ENCODE assay signal across 31 mouse cellular contexts in the genomic region with DNA sequence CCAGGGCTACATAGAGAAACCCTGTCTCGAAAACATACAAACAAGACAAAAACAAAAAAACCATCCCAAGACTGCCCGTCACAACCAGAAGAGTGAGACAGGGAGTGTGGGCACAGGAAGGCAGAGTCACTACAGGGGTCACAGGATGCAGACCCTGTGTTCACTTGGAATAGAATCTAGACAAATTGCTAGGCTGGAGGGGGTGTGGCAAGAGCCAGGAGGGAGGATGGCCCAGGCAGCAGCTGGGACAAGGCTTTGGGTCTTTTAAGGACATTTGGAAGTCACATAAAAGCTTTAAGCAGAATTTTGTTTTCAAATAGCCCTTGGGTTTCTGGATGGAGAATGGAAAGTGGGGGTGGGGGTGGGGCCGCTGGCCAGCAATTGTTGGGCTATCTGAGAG. TPM values are rescaled to one million over a fixed set of nuclear protein-coding genes. Genes with fewer than 3 reads are reported as not detected.
A peak's percentile ranks its signal among the peaks of the same experiment; 100 is the strongest.
DNase-seq lines count a peak whose midpoint lies in the region; ATAC-seq and TF ChIP-seq lines count a peak whose summit lies in the region.
"Had no signal": no experiment of that assay in that cellular context is flagged by ENCODE, and none has a peak within 500 bp of the region (broad histone marks: within the 10 kb centered on the region; RNA-seq: fewer than 3 reads in every experiment).

No protein-coding gene starts in this region.

- ATAC-seq in heart, embryonic 11.5 days (replicated peaks; ENCODE audit: insufficient number of reproducible peaks, low FRiP score, low TSS enrichment) = no peak
- no peak for ATAC-seq in lung, embryonic 14.5 days (ENCODE audit: insufficient read depth)
- ATAC-seq in limb, embryonic 15.5 days (ENCODE audit: insufficient number of reproducible peaks, low FRiP score, low TSS enrichment, low read depth) = no peak
- ATAC-seq: CD4-positive, CD25-positive, alpha-beta regulatory T cell, adult 4 months; forebrain, embryonic 16.5 days; hindbrain, embryonic 16.5 days; intestine, embryonic 16.5 days; lung, postnatal 0 days; Patski had no signal

- H3K4me3 ChIP-seq in heart, embryonic 11.5 days (ENCODE audit: low read depth, low read length) = no peak overlapping the region
- no peak overlapping the region for H3K4me3 ChIP-seq in lung, embryonic 14.5 days (ENCODE audit: low read depth, low read length)
- H3K4me3 ChIP-seq in limb, embryonic 15.5 days = peak overlapping the region; percentile 70
- H3K4me3 ChIP-seq: embryonic facial prominence, embryonic 12.5 days; heart, adult 2 months; hindbrain, embryonic 10.5 days; liver, embryonic 15.5 days had no signal

- H3K9me3 ChIP-seq in heart, embryonic 11.5 days (replicated peaks; ENCODE audit: control insufficient read depth, low read length) = no peaks in the 10 kb centered on the region
- H3K9me3 ChIP-seq in lung, embryonic 14.5 days (ENCODE audit: low read depth, low read length) = no peaks in the 10 kb centered on the region
- H3K9me3 ChIP-seq in limb, embryonic 15.5 days = no peaks in the 10 kb centered on the region
- H3K9me3 ChIP-seq: embryonic facial prominence, embryonic 12.5 days; hindbrain, embryonic 10.5 days; liver, embryonic 15.5 days had no signal

- no peak for TF ChIP-seq CTCF in lung, embryonic 14.5 days (IDR thresholded peaks at IDR 0.05; ENCODE audit: low read depth)

- peaks cover 32% of the 10 kb centered on the region for H3K27me3 ChIP-seq in heart, embryonic 11.5 days (ENCODE audit: control insufficient read depth, insufficient read depth, low read length)
- H3K27me3 ChIP-seq in lung, embryonic 14.5 days (ENCODE audit: insufficient read depth, low read length) = peaks cover 24% of the 10 kb centered on the region
- H3K27me3 ChIP-seq in limb, embryonic 15.5 days = peaks cover 14% of the 10 kb centered on the region; the same call in 1 of the 2 replicates
- H3K27me3 ChIP-seq: Patski had no signal

- no peak for DNase-seq in heart, adult 18-20 months
- DNase-seq in lung, embryonic 14.5 days = no peak
- no peak for DNase-seq in lung, postnatal 36 days
- DNase-seq in R1 (ENCODE audit: low read depth, low spot score) = peak; percentile 59
- DNase-seq in adrenal gland, postnatal 36 days = no peak
- no peak for DNase-seq in retina, embryonic 14.5 days (ENCODE audit: low spot score)
- DNase-seq: adrenal gland, adult 2 months; cerebellum, adult 11-12 months; gastrocnemius, postnatal 25 days; heart, adult 2 months; layer of hippocampus, adult 9-11 months; midbrain, embryonic 14.5 days; right cerebral cortex, adult 18-20 months; right cerebral cortex, postnatal 4 days had no signal

- WGBS in heart, embryonic 11.5 days (ENCODE audit: insufficient replicate concordance) = 84% methylated on average over 3 of the region's 3 CpGs
- WGBS in lung, embryonic 14.5 days = 84% methylated on average over 3 of the region's 3 CpGs
- WGBS in limb, embryonic 15.5 days = 81% methylated on average over 3 of the region's 3 CpGs

- H3K27ac ChIP-seq in heart, embryonic 11.5 days (ENCODE audit: low read depth, low read length) = no peak overlapping the region
- H3K27ac ChIP-seq in lung, embryonic 14.5 days (ENCODE audit: low read depth) = no peak overlapping the region
- H3K27ac ChIP-seq in limb, embryonic 15.5 days = no peak overlapping the region
- H3K27ac ChIP-seq: embryonic facial prominence, embryonic 12.5 days; heart, adult 2 months; hindbrain, embryonic 10.5 days; liver, embryonic 15.5 days had no signal

- H3K4me2 ChIP-seq in heart, embryonic 11.5 days = 0 out of 2 replicates have a peak overlapping the region, but pooled peaks have one; percentile 9
- peak overlapping the region; percentile 64 for H3K4me2 ChIP-seq in lung, embryonic 14.5 days
- peak overlapping the region; percentile 69 for H3K4me2 ChIP-seq in limb, embryonic 15.5 days
- H3K4me2 ChIP-seq: embryonic facial prominence, embryonic 12.5 days had no signal

- H3K4me1 ChIP-seq in heart, embryonic 11.5 days (ENCODE audit: control insufficient read depth, insufficient read depth, low read length) = peaks cover 3% of the 10 kb centered on the region
- 0 out of 2 replicates have a peak, but pooled peaks cover 10% of the 10 kb centered on the region for H3K4me1 ChIP-seq in lung, embryonic 14.5 days (ENCODE audit: insufficient read depth)
- H3K4me1 ChIP-seq in limb, embryonic 15.5 days = peaks cover 46% of the 10 kb centered on the region

- H3K9ac ChIP-seq in heart, embryonic 11.5 days (ENCODE audit: low read depth, low read length) = no peak overlapping the region
- H3K9ac ChIP-seq in lung, embryonic 14.5 days = no peak overlapping the region
- no peak overlapping the region for H3K9ac ChIP-seq in limb, embryonic 15.5 days
- H3K9ac ChIP-seq: embryonic facial prominence, embryonic 12.5 days; liver, embryonic 15.5 days had no signal

- peaks cover 5% of the 10 kb centered on the region for H3K36me3 ChIP-seq in heart, embryonic 11.5 days (ENCODE audit: control insufficient read depth, insufficient read depth, low read length)
- H3K36me3 ChIP-seq in lung, embryonic 14.5 days (ENCODE audit: insufficient read depth) = peaks cover 14% of the 10 kb centered on the region
- peaks cover 18% of the 10 kb centered on the region for H3K36me3 ChIP-seq in limb, embryonic 15.5 days
- H3K36me3 ChIP-seq: G1E; hindbrain, embryonic 10.5 days; liver, embryonic 15.5 days had no signal

RNA-seq across cellular contexts. Expression of gene Kdelr3, which starts 2.4 kb away (rescaled TPM):
- 33.4 and 33.5 TPM in 2 replicates for polyA plus RNA-seq in heart, embryonic 11.5 days (2014; fragmentation: Nextera tagmentation; extraction: Ambion mirVana)
- total RNA-seq in heart, adult 18-20 months (2021) = 1 to 10 TPM; 3.3 to 4.3 TPM
- polyA plus RNA-seq in lung, embryonic 14.5 days (2014; fragmentation: Nextera tagmentation; extraction: Ambion mirVana) = 60.3 and 68.2 TPM in 2 replicates
- polyA plus RNA-seq in limb, embryonic 15.5 days (2015; fragmentation: Nextera tagmentation; extraction: Ambion mirVana) = 211 and 223 TPM in 2 replicates
- total RNA-seq in adrenal gland, postnatal 36 days (2021) = 1 to 10 TPM; 3.6 to 6.3 TPM
- total RNA-seq: megakaryocyte-erythroid progenitor cell, adult 5-6 weeks had no signal
- polyA plus RNA-seq: CD4-positive, CD25-positive, alpha-beta regulatory T cell, adult 4 months; G1E had no signal

RNA-seq across cellular contexts. Expression of gene Kcnj4, which starts 13.5 kb away (rescaled TPM):
- 0.20 TPM in 1 of 2 replicates, not detected in the other for polyA plus RNA-seq in heart, embryonic 11.5 days (2014; fragmentation: Nextera tagmentation; extraction: Ambion mirVana)
- total RNA-seq in heart, adult 18-20 months (2021) = 1 to 10 TPM; 1.4 to 1.5 TPM
- not detected in 2 replicates for polyA plus RNA-seq in lung, embryonic 14.5 days (2014; fragmentation: Nextera tagmentation; extraction: Ambion mirVana)
- not detected in 2 replicates for polyA plus RNA-seq in limb, embryonic 15.5 days (2015; fragmentation: Nextera tagmentation; extraction: Ambion mirVana)
- total RNA-seq in adrenal gland, postnatal 36 days (2021) = 1 to 10 TPM in 1 of 2 experiments, under 1 TPM in 1; 0.30 to 2.3 TPM
- total RNA-seq: gastrocnemius, postnatal 25 days; megakaryocyte-erythroid progenitor cell, adult 5-6 weeks had no signal
- polyA plus RNA-seq: CD4-positive, CD25-positive, alpha-beta regulatory T cell, adult 4 months; embryonic facial prominence, embryonic 12.5 days; G1E; hindbrain, embryonic 10.5 days; hindbrain, embryonic 16.5 days; intestine, embryonic 16.5 days; kidney, embryonic 14.5 days; limb, embryonic 11.5 days; liver, embryonic 15.5 days; lung, postnatal 0 days; midbrain, embryonic 14.5 days; neural tube, embryonic 14.5 days; thymus, postnatal 0 days had no signal

RNA-seq across cellular contexts. Expression of gene Ddx17, which starts 28.0 kb away (rescaled TPM):
- 50.6 and 60.1 TPM in 2 replicates for polyA plus RNA-seq in heart, embryonic 11.5 days (2014; fragmentation: Nextera tagmentation; extraction: Ambion mirVana)
- total RNA-seq in heart, adult 18-20 months (2021) = 10 to 100 TPM; 69.9 to 83.9 TPM
- 78.9 and 83.8 TPM in 2 replicates for polyA plus RNA-seq in lung, embryonic 14.5 days (2014; fragmentation: Nextera tagmentation; extraction: Ambion mirVana)
- polyA plus RNA-seq in limb, embryonic 15.5 days (2015; fragmentation: Nextera tagmentation; extraction: Ambion mirVana) = 41.6 and 54.0 TPM in 2 replicates
- total RNA-seq in adrenal gland, postnatal 36 days (2021) = 100 to 1,000 TPM; 228 to 300 TPM

Comparison
In these comparisons a context has a peak if more than half of its experiments do, and no peak if none do; other contexts are left out.
1. H3K4me2 ChIP-seq: peak in every context shown above with its lines; median percentile 69 in limb, embryonic 15.5 days; 64 in lung, embryonic 14.5 days; 9 in heart, embryonic 11.5 days.